Mouse (Mus musculus) NIH3T3 (cell line): Measurements from ENCODE around the gene Pom121.

Experiments used
- DNase-seq: peaks from one replicate; pipeline ENCODE4 v3.0.0-alpha.2; 2012; ENCODE audit warnings: low read depth

Pom121 gene

DNA sequence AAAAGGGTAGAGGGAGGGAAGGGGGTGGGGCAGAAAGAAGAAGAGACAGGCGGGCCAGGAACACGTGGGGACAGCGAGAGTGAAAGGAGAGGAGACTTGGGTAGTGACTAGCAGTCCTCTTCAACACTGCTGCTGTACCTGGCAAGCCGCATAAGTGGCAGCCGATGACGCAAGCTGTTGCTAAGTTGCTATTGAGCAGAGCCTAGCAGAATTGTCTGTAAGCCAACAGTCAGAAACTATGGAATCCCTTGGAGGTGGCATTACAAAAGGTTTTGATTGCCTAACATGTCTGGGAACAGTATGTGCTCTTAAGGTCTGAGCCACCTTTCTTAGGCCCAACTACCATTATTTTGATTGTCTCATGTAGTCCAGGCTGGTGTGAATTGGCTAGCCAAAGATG is 26.0 kb downstream of the Pom121 start:
- DNase-seq: peak; percentile 8

DNA sequence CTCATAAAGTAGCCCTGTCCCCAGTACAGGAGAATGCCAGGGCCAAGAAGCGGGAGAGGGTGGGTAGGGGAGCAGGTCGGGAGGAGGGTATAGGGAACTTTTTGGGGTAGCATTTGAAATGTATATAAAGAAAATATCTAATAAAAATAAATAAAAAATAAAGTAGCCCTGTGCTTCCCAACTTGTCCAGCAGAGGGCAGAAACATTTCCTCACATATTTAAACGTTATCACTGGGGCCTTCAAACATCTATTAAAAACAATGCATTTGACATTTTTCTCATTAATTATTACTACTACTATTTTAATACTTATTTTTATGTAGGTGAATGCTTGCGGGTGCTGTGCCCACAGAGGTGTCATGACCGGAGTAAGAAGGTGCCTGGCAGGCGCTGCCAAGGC is 26.5 kb downstream of the Pom121 start:
- peak; percentile 69 for DNase-seq

DNA sequence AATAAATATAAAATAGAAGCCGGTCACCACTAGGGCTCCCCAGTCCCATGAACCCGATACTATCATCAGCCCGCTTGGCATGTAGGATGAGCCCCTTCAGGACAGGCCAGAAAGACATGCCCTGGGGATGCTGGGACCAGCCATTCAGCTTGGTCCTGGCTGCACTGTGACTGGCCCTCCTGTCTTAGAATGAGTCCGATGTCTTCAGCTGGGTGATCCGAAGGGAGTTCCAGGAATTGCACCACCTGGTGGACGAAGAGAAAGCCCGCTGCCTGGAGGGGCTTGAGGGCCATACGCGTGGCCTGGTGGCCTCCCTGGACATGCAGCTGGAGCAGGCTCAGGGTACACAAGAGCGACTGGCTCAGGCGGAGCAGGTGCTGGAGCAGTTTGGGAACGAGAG is 30.8 kb downstream of the Pom121 start:
- peak; percentile 38 for DNase-seq

DNA sequence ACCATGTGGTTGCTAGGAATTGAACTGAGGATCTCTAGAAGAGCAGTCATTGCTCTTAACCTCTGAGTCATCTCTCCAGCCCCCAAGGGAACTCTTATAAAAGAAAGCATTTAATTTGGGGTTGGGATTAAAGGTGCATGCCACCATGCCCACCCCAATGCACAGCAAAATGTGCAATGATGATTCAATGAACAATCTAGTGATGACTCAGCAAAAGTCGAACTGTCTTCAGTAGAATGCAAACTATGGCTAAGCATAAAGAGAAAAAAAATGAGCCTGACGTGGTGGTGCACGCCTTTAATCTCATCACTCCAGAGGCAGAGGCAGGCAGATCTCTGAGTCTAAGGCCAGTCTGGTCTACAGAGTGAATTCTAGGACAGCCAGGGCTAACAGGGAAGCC is 31.8 kb downstream of the Pom121 start:
- peak; percentile 8 for DNase-seq

DNA sequence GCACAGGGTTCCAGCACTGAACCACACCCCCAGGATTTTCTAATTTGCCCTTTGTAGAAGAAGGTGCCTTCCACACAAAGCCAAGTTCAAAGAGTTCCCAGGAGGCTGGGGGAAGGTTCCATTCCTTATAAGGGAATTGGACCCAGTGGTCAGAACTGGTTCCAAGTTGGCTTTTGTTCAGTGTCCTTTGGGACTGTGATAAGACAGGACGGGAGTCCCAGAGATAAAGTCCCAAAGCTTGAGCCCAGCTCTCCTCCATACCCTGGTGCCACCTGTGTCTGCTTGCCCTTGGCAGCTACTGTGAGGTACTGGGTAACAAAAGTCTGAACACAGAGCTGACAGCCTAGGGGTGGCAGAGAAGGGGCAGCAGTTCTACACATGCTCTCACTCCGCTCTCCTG is 34.6 kb downstream of the Pom121 start:
- DNase-seq: no peak

DNA sequence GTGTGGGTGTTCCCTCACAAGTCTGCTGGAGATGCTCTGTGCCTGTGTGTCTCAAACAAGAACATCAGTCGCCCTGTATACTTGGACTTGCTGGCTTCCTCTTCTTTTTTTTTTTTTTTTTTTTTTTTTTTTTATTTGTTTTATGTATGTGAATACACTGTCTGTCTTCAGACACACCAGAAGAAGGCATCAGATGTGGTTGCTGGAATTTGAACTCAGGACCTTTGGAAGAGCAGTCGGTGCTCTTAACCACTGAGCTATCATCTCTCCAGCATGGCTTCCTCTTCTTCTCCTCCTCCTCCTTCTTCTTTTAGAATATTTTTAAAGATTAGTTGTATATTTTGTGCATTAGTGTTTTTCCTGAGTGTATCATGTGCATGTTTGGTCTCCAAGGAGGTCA is 36.8 kb downstream of the Pom121 start:
- peak; percentile 46 for DNase-seq

DNA sequence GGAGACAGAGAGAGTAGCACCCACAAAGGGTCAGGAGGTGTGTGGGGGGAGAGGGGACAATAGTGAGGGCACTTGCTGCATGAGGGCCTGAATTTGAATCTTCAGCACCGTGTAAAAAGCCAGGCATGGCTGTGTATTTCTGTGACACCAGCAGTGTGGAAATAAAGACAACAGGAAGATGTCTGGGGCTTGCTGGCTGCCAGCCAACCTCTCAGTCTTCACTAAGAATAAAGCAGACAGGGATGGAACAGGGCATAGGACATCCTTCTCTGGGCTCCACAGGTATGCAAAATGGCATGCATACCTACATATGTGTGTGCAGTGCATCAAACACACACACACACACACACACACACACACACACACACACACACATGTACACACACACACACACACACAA is 38.3 kb downstream of the Pom121 start:
- DNase-seq: no peak

DNA sequence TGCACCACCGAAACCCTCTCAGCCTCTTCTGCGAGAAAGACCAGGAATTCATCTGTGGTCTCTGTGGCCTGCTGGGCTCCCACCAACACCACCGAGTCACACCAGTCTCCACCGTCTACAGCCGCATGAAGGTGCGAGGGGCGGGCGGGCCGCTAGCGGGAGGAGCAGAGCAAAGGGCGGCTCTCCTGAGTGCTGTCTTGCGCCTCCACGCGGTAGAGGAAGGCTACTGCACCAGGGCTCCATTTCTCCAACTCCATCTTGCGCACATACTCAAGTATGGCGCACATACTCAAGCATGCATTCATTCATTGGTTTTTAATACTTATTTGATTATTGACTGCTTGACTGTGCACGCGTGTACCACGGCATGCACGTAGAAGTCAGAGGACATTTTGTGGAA is 40.8 kb downstream of the Pom121 start:
- DNase-seq: no peak

DNA sequence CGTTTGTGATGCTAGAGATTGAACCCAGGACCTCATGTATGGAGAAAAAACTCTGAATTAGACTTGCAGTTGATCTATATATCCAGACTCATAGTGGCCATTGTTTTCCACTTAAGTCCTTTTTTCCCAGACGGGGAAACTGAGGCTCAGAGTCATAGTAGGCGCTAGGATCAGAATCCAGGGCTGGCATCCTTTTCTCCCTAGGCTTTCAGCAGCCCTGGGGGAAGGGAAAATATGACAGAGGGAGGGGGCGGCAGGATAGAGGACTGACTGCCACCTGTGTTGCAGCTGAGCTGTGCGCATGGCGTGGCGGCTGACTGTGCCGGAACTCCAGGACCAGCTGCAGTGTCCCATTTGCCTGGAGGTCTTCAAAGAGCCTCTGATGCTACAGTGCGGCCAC is 41.4 kb downstream of the Pom121 start, which contains the start of gene Trim50:
Gene Trim50, plus strand, starts transcription at position 301 of the 400 bp plus-strand sequence.
- DNase-seq: no peak

DNA sequence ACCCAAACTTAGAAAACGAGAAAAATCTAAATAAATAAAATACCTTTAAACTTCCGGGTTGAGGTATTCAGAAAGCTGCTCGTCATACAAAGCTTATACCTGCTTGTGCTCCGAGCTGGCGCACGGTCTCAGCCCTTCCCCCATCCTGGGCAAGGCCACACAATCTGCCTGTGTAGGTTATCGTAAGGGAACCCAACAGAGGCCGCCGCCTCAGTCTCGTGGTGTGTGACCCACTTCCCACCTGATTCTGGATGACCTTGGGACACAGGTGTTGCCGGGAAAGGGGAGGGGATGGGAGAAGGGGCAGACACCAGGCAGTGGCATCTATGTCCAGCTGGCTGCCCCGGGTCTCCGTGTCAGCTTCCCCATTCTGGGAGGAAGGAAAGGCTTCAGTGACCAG is 42.7 kb downstream of the Pom121 start:
- no peak for DNase-seq

DNA sequence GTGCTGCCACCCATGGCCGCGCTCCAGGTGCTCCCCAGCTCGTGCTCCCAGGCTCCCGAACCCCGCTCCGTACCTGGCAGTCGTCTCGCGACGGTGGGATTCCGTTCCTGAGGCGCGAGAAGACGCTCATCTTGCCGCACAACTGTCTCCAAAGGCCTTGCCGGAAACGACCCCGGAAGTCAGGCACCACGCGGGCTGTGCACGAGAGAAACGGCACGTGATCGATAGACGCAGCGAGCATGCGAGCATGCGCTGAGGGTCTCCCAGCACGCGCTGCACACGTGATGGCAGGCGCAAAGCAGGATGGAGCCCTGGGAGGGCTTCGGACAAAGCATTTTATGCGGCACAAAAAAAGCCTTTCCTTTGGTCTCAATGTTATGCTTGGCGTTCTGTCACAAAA is 44.5 kb downstream of the Pom121 start, which contains the start of gene Fkbp6:
Gene Fkbp6, minus strand, starts transcription at position 183 of the 400 bp plus-strand sequence.
- no peak for DNase-seq

DNA sequence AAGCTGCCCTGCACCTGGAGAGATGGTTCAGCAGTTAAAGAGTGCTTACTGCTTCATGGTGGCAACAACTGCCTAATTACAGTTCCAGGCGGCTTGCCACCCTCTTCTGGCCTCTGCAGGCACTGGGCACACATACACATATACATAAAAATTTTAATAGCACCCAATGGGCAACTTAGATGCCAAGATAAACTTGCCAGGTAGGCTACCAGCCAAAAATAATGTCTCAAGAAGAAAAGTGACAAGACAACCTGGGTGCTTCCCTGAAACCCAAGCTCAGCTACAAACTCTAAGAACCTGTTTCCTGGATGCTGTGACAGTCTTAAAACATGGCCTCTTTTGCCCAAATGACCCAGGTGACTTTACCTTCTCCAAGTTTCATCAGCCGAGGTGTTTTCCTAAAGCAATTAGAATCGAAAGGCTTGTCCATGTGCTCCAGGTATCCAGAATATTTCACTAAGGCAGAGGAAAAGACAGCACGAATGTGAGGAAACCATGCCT is 46.8 kb downstream of the Pom121 start:
- no peak for DNase-seq

DNA sequence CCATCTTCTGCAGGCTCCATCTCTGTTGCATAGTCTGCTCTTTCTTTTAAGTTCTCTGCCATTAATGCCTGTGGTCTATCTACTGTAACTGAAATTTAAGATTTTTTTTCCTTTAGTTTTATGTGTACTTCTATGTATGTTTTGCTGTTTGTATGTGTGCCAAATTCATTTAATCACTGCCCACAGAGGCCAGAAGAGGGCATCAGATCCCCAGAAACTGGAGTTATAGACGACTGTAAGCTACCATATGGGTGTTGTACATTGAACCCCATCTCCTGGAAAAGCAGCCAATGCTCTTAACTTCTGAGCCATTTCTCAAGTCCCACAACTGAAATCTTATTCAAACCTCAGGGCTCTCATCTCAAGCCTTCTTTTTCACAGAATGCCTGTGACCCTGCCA is 47.9 kb downstream of the Pom121 start:
- peak; percentile 34 for DNase-seq

DNA sequence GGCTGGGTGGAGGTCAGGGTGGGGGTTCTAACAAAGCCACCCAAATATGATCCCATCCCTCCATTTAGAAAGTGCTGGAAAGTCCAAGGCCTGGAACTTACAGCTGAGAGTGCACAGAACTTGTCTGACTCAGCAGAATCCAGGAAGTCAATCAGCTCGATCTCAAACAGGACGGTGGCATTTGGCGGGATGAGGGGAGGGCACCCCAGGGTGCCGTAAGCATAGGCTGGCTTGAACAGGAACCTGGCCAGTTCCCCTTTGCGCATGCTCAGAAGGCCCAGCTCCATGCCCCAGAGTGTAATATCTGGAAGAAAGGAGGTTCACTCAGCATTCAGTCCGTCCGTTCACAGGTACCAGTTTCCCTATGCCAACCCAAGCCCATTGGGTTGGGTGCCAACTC is 48.4 kb downstream of the Pom121 start:
- DNase-seq: no peak

DNA sequence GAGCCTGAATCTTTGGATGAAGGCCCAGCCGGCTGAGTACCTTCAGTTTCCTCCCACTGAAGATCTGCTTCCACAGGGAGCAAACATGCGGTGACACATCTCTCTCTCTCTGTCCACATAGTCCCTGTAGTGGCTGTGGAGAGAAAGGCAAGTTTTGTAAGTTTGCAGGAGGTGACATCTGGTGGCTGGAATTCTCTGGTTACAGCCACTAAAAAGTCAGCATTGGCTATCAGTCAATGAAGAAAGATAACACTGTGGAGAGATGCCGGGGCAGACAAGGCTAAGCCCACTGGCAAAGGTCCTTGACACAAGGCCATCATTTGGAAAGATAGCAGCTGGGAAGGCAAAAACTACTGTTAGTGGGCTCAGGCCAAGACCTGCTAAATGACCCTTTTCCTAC is 56.8 kb downstream of the Pom121 start:
- DNase-seq: no peak

DNA sequence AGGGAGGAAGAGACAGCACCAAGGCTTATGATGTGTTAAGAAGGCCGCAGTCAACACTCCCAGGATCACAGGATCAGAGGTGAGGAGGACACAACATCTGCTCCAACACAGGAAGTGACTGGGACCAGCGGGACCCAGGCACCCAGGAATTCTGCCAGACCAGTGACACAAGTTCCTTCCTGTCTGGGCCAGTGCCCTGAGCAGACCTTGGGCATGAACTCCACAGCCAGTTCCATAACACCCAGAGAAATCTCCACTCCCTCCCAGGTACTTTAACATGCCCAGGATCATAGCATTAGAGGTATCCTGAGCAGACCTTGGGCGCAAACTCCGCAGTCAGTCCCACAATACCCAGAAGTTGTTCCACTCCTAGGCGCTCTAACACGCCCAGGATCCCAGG is 63.2 kb downstream of the Pom121 start:
- no peak for DNase-seq

DNA sequence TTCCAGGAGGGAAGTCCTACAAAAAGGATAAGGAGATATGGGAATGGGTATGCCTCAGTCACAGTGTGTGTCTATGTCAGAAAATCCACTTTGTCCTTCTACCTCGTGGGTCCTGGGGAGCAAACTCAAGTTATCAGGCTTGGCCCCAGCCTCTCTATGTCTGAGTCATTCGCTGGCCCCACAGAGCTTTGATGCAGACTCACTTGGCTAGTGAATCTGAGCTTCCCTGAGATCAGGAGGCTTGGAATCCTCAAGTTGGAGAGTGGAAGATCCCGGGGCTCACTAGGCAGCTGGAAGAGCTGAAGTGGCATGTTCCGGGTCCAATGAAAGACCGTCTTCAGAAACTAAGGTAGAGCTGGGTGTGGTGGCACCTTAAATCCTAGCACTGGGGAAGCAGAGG is 64.1 kb downstream of the Pom121 start:
- DNase-seq: no peak

DNA sequence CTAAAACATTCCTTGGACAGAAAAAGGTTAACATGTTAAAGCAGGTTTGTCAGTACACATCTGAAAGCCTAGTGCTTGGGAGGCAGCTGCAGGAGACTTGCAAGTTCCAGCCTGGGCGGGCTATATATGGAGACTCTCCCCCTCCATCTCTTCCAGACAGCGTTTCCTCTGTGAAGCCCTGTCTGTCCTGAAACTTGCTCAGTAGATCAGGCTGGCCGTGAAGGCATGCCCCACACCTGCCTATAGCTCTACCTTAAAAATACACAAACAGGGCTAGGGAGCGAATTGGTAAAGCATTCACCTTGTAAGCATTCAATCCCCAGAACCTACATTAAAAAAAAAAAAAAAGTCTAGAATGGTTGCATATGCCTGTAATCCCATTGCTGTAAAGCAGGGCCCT is 64.9 kb downstream of the Pom121 start:
- DNase-seq: no peak
